Mouse (Mus musculus): ENCODE data around the gene Nmral1.
A peak's percentile ranks its signal among the peaks of the same experiment; 100 is the strongest.
"Not testable (repeated sequence)": the region's sequence is repeated elsewhere in the genome, so short reads cannot be mapped to it uniquely, and the experiment has no call there.

The Nmral1 gene

GRCm38 (mm10) chr16:4713861-4714710, 5.1 kb downstream of the Nmral1 start:
- no peak for DNase-seq (ENCODE audit: low spot score)

- no peak for DNase-seq (ENCODE audit: low spot score)
Observed at GRCm38 (mm10) chr16:4711173-4711572, 8.0 kb downstream of the Nmral1 start.

- no peak for DNase-seq (ENCODE audit: low spot score)
Observed at GRCm38 (mm10) chr16:4705541-4705940, 13.6 kb downstream of the Nmral1 start.

GRCm38 (mm10) chr16:4702646-4703045, 16.5 kb downstream of the Nmral1 start:
- DNase-seq (ENCODE audit: low spot score), result no peak

GRCm38 (mm10) chr16:4701211-4701610, 17.9 kb downstream of the Nmral1 start:
- DNase-seq (ENCODE audit: low spot score), result no peak

- not testable (repeated sequence) for DNase-seq (ENCODE audit: low spot score)
Observed at GRCm38 (mm10) chr16:4689371-4689770, 29.8 kb downstream of the Nmral1 start.

GRCm38 (mm10) chr16:4684457-4684791, 34.7 kb downstream of the Nmral1 start:
- DNase-seq (ENCODE audit: low spot score), result no peak

- DNase-seq (ENCODE audit: low spot score), result peak; percentile 96
Observed at GRCm38 (mm10) chr16:4683581-4684456, 35.3 kb downstream of the Nmral1 start.

- no peak for DNase-seq (ENCODE audit: low spot score)
Observed at GRCm38 (mm10) chr16:4683193-4683580, 36.0 kb downstream of the Nmral1 start.

- DNase-seq (ENCODE audit: low spot score), result no peak
Observed at GRCm38 (mm10) chr16:4682628-4683179, 36.5 kb downstream of the Nmral1 start.

- not testable (repeated sequence) for DNase-seq (ENCODE audit: low spot score)
Observed at GRCm38 (mm10) chr16:4680922-4681455, 38.2 kb downstream of the Nmral1 start.

GRCm38 (mm10) chr16:4679121-4680018, 39.8 kb downstream of the Nmral1 start, which contains the start of gene Coro7:
TSS of gene Coro7 (minus strand) at chr16:4679777.
- DNase-seq (ENCODE audit: low spot score), result peak; percentile 58

- DNase-seq (ENCODE audit: low spot score), result no peak
Observed at GRCm38 (mm10) chr16:4678080-4678479, 41.1 kb downstream of the Nmral1 start.

- no peak for DNase-seq (ENCODE audit: low spot score)
Observed at GRCm38 (mm10) chr16:4676836-4677235, 42.3 kb downstream of the Nmral1 start.

GRCm38 (mm10) chr16:4674091-4674490, 45.1 kb downstream of the Nmral1 start:
- DNase-seq (ENCODE audit: low spot score), result no peak

GRCm38 (mm10) chr16:4670317-4670716, 48.8 kb downstream of the Nmral1 start:
- DNase-seq (ENCODE audit: low spot score), result no peak

GRCm38 (mm10) chr16:4667190-4667808, 51.9 kb downstream of the Nmral1 start:
- DNase-seq (ENCODE audit: low spot score), result peak; percentile 75

GRCm38 (mm10) chr16:4665726-4666125, 53.4 kb downstream of the Nmral1 start:
- no peak for DNase-seq (ENCODE audit: low spot score)

- DNase-seq (ENCODE audit: low spot score), result no peak
Observed at GRCm38 (mm10) chr16:4663806-4664205, 55.4 kb downstream of the Nmral1 start.

GRCm38 (mm10) chr16:4661605-4662004, 57.6 kb downstream of the Nmral1 start:
- DNase-seq (ENCODE audit: low spot score), result no peak

Data from ovary, postnatal 10 days (tissue).